Mouse (Mus musculus) liver, adult 2 months (tissue): ENCODE measurements around the gene Lrrn4cl. TPM values are rescaled to one million over a fixed set of nuclear protein-coding genes. Genes with fewer than 3 reads are reported as not detected.

Experiments used
- DNase-seq: peaks from one replicate; pipeline ENCODE4 v3.0.0-alpha.2; 2011; ENCODE audit warnings: low read depth, low spot score; ENCODE audit errors: extremely low read depth
- H3K27ac ChIP-seq: fragments of 200-500 bp; replicated peaks from 2 replicates; pipeline ENCODE4 v1.5.1; 2012; ENCODE audit warnings: low read depth, mild to moderate bottlenecking, control low read depth, inconsistent platforms, low read length; ENCODE audit not compliant: insufficient read depth
- H3K27me3 ChIP-seq: fragments of 200-500 bp; 2 replicates; pipeline ENCODE4 v1.6.1; 2012; ENCODE audit warnings: mild to moderate bottlenecking, moderate library complexity, low read length, inconsistent platforms; ENCODE audit not compliant: control insufficient read depth, insufficient read depth
- H3K36me3 ChIP-seq: fragments of 200-500 bp; 2 replicates; pipeline ENCODE4 v1.6.1; 2012; ENCODE audit warnings: low read length, inconsistent platforms; ENCODE audit not compliant: control insufficient read depth, insufficient read depth
- H3K4me1 ChIP-seq: fragments of 200-500 bp; 2 replicates; pipeline ENCODE4 v1.6.1; 2011; ENCODE audit warnings: low read length; ENCODE audit not compliant: control insufficient read depth, insufficient read depth
- H3K4me3 ChIP-seq: fragments of 200-500 bp; 2 replicates; pipeline ENCODE4 v1.5.1; 2011; ENCODE audit warnings: low read depth, mild to moderate bottlenecking, control low read depth, low read length, moderate library complexity; ENCODE audit not compliant: insufficient read depth
- H3K79me2 ChIP-seq: fragments of 200-500 bp; 2 replicates; pipeline ENCODE4 v1.6.1; 2012; ENCODE audit warnings: inconsistent platforms, mild to moderate bottlenecking, low read length, moderate library complexity; ENCODE audit not compliant: control insufficient read depth, insufficient read depth
- H3K9ac ChIP-seq: fragments of 200-500 bp; 2 replicates; pipeline ENCODE4 v1.6.1; 2012; ENCODE audit warnings: low read depth, mild to moderate bottlenecking, control low read depth, inconsistent platforms, low read length
- CTCF ChIP-seq: fragments of 200-500 bp; IDR thresholded peaks from 2 replicates; pipeline ENCODE4 v1.5.1; 2011; ENCODE audit warnings: low read depth, low read length, control low read depth
- POLR2A ChIP-seq: fragments of 200-500 bp; IDR thresholded peaks from 2 replicates; pipeline ENCODE4 v1.6.1; 2011; ENCODE audit warnings: low read length, control low read depth; ENCODE audit not compliant: insufficient read depth; ENCODE audit errors: extremely low read depth
- WGBS: fragments of 180-500 bp; shearing (Covaris S2); methylation state at CpG from one replicate; pipeline ENCODE4 v1.1.7; 2018; 5-methylcytosine and 5-hydroxymethylcytosine counted together
- polyA plus RNA-seq: library from polyadenylated mRNA; depleted of rRNA; stranded (reverse); fragments of >200 nt; gene quantifications from 2 replicates; pipeline ENCODE4 v1.2.3, GENCODE M21; 2012
- total RNA-seq: library from RNA; depleted of rRNA; stranded (reverse); fragments of >200 nt; gene quantifications from 2 replicates; pipeline ENCODE4 v1.2.3, GENCODE M21; 2014

The Lrrn4cl gene
- total and polyA plus RNA-seq, 2 experiments: 0.07 to 0.09 TPM

DNA sequence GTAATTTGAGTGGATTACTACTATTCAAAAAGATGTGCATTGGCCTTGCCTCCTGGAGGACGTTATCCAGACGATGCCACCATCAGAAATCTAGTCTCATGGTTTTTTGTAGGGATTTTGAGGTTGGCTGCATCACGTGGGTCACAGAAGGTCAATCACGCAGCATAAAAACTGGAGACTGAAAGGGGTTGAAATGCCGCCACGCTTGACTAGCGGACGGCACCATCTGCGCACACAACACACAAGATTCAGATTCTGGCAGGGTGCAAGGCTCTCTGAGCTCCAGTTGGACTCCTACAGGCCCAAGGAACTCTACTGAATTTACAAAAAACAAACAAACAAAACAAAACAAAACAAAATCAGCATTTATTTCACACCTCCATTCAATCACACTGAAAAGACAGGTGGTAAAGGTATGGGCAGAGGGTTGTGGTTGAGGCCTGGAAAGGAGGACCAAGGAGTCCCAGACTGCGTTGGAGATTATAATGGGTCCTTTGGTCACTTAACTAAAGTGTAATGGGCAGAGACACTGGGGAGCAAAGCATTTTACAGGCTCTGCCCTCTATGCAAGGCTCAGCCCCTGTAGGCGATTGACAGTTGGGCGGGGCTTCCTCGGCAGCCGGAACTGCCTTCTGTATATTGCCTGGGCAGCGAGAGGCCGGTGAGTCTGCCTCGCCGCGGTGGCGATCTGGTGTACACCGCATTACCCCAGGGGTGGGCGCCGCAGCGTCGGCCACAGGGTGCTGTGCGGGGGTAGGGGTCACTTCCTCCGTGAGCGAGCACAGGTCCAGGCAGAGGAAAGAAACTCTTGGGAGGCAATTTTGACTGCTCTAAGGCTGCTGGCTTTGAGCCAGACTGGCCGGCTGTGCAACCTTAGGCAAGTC lies 10.4 kb upstream of the Lrrn4cl start:
- TF ChIP-seq CTCF (no peak), POLR2A (peak; percentile 69)
- Histone ChIP-seq H3K9ac (peak overlapping the region; percentile 86), H3K27me3 (no peaks in the 10 kb centered on the region), H3K36me3 (peaks cover under 1% of the 10 kb centered on the region; the same call in 1 of the 2 replicates), H3K4me3 (peak overlapping the region; percentile 90), H3K27ac (peak overlapping the region; percentile 69), H3K4me1 (peaks cover 12% of the 10 kb centered on the region), H3K79me2 (no peaks in the 10 kb centered on the region)
- WGBS: 28% methylated on average over 29 of the region's 29 CpGs
- DNase-seq: peak; percentile 75

DNA sequence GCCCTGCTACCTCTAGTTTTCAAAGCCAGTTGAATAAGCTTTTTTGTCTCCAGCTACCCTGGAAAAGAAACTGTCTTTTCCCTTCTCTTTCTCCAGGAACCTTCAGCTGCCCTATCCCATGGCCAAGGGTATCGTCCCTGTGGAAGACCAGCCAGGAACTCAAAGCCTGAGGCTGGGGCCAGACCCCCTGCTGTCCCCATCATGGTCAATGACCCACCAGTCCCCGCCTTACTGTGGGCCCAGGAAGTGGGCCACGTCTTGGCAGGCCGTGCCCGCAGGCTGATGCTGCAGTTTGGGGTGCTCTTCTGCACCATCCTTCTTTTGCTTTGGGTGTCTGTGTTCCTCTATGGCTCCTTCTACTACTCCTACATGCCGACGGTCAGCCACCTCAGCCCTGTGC lies 9.6 kb upstream of the Lrrn4cl start:
- no peak for TF ChIP-seq POLR2A
- TF ChIP-seq CTCF: no peak
- no peaks in the 10 kb centered on the region for H3K79me2 ChIP-seq
- H3K4me1 ChIP-seq: peaks cover 12% of the 10 kb centered on the region
- no peak overlapping the region; the same call in 1 of the 2 replicates for H3K9ac ChIP-seq
- 89% methylated on average over 7 of the region's 7 CpGs for WGBS
- peaks cover 4% of the 10 kb centered on the region for H3K36me3 ChIP-seq
- DNase-seq: no peak
- H3K27ac ChIP-seq: no peak overlapping the region
- H3K4me3 ChIP-seq: no peak overlapping the region
- H3K27me3 ChIP-seq: no peaks in the 10 kb centered on the region

DNA sequence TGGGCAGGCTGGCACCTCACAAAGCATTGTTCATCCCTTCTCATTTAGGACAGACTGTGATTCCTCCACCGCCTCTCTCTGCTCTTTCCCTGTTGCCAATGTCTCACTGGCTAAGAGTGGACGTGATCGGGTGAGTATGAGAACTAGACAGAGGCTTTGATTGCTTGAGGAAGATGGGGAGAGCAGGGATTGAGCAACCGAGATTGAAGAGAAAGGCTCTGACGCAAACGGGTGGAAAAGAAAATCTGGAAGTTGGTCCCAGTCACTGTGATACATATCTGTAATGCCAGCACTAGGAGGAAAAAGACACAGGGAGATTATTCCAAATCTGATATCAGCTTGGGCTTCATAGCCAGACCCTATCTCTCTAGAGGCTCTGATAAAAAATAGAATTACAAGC lies 7.6 kb upstream of the Lrrn4cl start:
- Histone ChIP-seq H3K9ac (no peak overlapping the region), H3K4me1 (peaks cover 12% of the 10 kb centered on the region), H3K4me3 (no peak overlapping the region), H3K36me3 (peaks cover 14% of the 10 kb centered on the region), H3K27me3 (no peaks in the 10 kb centered on the region), H3K27ac (no peak overlapping the region), H3K79me2 (no peaks in the 10 kb centered on the region)
- no peak for TF ChIP-seq CTCF
- TF ChIP-seq POLR2A: no peak
- DNase-seq: no peak
- WGBS: 80% methylated on average over 6 of the region's 6 CpGs

DNA sequence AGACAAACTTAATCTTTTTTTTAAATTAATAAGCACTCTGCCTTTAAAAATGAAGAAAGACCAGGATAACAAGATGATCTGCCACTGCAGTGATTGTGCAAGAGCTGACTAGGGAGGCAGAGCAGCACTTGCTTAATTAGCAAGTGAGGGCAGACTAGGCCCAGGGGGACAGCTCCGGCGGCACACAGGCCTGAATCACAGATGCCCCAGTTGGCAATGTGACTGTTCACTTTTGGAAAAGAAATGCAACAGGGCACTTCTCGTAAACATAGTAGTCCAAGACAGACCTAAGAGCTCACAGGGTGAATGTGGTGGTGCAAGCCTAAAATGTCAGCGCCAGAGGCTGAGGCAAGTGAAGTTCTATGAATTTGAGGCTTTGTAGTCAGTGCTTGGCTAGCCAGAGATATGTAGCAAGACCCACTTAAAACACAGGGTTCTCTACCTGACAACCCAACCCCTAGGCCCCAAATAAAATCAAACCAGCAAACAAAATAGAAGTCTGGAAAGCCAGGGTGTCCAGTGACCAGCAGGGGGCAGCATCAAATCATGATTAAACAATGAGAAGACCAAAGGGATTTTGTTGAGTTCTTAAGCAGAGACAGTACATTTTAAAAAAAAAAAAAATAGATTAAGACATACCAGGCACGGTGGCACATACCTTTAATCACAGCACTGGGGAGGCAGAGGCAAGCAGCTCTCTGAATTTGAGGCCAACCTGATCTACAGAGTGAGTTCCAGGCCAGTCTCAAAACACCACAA lies 6.0 kb upstream of the Lrrn4cl start:
- Histone ChIP-seq H3K4me1 (peaks cover 9% of the 10 kb centered on the region), H3K27me3 (no peaks in the 10 kb centered on the region), H3K79me2 (no peaks in the 10 kb centered on the region), H3K4me3 (no peak overlapping the region), H3K9ac (0 out of 2 replicates have a peak overlapping the region, but pooled peaks have one; percentile 8), H3K27ac (peak overlapping the region; percentile 28; the same call in 1 of the 2 replicates), H3K36me3 (peaks cover 17% of the 10 kb centered on the region)
- TF ChIP-seq CTCF: peak; percentile 43; the same call in 1 of the 2 replicates
- TF ChIP-seq POLR2A: no peak
- WGBS: 36% methylated on average over 5 of the region's 5 CpGs
- peak; percentile 76 for DNase-seq

DNA sequence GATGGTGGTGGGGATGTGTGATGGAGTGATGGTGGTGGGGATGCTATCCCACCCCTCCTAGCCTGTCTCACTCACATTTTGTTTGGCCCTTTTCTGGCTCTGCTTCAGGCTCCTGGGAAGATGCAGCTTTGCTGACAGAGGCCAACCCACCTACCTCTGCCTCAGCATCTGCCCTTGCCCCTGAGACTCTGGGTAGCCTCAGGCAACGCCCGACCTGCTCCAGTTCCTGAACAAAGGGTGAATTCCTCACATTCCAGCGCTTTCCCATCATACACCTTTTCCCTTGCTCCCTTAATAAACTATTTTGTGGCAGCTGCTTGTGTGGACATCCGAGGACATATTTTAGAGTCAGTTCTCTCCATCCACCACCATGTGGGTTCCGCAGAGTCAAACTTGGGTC lies 2.2 kb upstream of the Lrrn4cl start:
- H3K27ac ChIP-seq: no peak overlapping the region
- no peak for TF ChIP-seq POLR2A
- H3K36me3 ChIP-seq: peaks cover 17% of the 10 kb centered on the region
- peaks cover 3% of the 10 kb centered on the region; the same call in 1 of the 2 replicates for H3K4me1 ChIP-seq
- 90% methylated on average over 5 of the region's 5 CpGs for WGBS
- no peaks in the 10 kb centered on the region for H3K27me3 ChIP-seq
- H3K9ac ChIP-seq: no peak overlapping the region
- no peaks in the 10 kb centered on the region for H3K79me2 ChIP-seq
- H3K4me3 ChIP-seq: no peak overlapping the region
- DNase-seq: no peak
